Mouse (Mus musculus): ENCODE results near the gene Plxdc1.
A peak's percentile ranks its signal among the peaks of the same experiment; 100 is the strongest.

Gene Plxdc1

DNA sequence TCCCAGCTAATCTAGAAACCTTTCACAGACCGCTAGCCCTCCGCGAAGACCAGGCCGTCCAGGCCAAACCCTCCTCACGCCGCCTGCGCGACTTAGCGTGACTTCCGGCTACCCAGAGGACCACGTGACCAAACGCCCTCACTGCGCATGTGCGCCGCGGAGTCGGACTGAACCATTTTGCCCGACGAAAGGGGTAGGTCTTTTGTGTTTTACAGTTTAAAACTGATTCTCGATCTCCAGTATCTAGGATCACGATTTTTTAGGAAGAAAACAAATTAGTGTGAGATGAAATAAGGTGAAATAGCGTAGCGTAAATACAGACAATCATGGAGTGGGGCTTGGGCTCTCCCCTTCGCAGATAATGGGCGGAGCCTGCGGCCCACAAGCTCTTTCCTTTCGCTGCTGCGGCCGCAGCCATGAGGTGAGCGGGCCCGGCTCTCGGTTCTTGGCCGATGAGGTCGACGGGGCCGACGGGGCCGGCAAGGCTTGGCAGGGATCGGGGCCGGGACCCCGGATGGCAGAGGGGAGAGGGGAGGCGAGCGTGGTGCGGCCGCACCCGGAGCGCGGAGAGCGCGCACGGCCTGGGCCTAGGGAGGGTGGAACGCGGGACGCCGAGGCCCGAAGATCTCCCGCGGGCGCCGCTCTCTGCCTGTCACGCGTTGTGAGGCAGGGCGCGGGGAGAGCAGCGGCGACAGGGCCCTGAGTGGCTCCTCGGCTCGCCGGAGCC is 40.5 kb upstream of the Plxdc1 start, which contains the start of gene Rpl19:
Gene Rpl19 (plus strand): TSS at position 141 of the 727 bp plus-strand sequence.
- peaks cover 60% of the 10 kb centered on the region for H3K4me1 ChIP-seq (replicated peaks; ENCODE audit: low read depth, low read length)
- H3K27me3 ChIP-seq (ENCODE audit: insufficient read depth, low read length): peaks cover 5% of the 10 kb centered on the region; the same call in 1 of the 2 replicates
- peaks cover 41% of the 10 kb centered on the region for H3K36me3 ChIP-seq (ENCODE audit: insufficient read depth, low read length)
- TF ChIP-seq NANOG (IDR thresholded peaks at IDR 0.05; ENCODE audit: borderline replicate concordance, low read length): no peak
- TF ChIP-seq CTCF (conservative IDR thresholded peaks at IDR 0.05; ENCODE audit: low read length): no peak
- no peak for TF ChIP-seq POU5F1 (IDR thresholded peaks at IDR 0.05; ENCODE audit: borderline replicate concordance, low read length)
- no peaks in the 10 kb centered on the region for H3K9me3 ChIP-seq (ENCODE audit: low read length)
- peak within 1 kb of the TSS; percentile 100 for H3K4me3 ChIP-seq (replicated peaks; ENCODE audit: low read length)

DNA sequence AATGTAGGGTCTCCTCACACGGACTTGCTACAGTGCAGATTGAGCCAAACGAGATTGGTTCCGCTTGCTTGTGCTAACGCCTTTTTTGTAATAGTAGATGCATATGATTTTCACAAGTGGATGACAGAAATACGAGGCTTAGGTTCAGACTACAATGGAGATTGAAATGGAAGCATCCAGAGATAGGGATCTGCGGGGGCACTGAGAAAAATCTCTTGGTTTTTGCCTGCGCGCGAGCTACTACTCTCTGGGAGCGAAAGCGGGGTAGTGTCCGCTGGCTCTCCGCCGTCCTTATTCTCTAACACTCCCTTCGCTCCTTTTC is 40.0 kb upstream of the Plxdc1 start:
- peaks cover 62% of the 10 kb centered on the region for H3K4me1 ChIP-seq (replicated peaks; ENCODE audit: low read depth, low read length)
- TF ChIP-seq POU5F1 (IDR thresholded peaks at IDR 0.05; ENCODE audit: borderline replicate concordance, low read length) (no peak), CTCF (conservative IDR thresholded peaks at IDR 0.05; ENCODE audit: low read length) (no peak), NANOG (IDR thresholded peaks at IDR 0.05; ENCODE audit: borderline replicate concordance, low read length) (no peak)

DNA sequence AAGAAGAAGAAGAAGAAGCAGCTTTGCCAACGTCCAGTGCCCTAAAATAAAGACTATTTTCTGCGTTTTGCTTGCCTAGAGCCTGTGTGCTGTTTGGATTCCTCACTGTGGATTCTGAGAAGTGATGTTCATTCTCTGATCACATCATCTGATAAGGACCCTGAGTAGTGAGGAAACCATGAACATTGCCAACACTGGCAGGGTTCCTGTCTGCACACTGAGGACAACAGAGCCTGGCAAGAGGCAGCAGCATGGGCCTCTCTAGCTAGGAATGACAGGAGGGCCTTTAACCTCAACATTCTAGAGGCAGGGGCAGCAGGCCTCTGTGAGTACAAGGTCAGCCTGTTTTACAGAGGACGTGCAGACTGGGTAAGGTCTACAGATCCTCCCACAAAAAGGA is 38.3 kb upstream of the Plxdc1 start:
- TF ChIP-seq POU5F1 (IDR thresholded peaks at IDR 0.05; ENCODE audit: borderline replicate concordance, low read length) (no peak), NANOG (IDR thresholded peaks at IDR 0.05; ENCODE audit: borderline replicate concordance, low read length) (no peak), CTCF (conservative IDR thresholded peaks at IDR 0.05; ENCODE audit: low read length) (no peak)
- Histone ChIP-seq H3K4me3 (replicated peaks; ENCODE audit: low read length) (no peak overlapping the region), H3K4me1 (replicated peaks; ENCODE audit: low read depth, low read length) (peaks cover 62% of the 10 kb centered on the region), H3K9me3 (ENCODE audit: low read length) (no peaks in the 10 kb centered on the region), H3K36me3 (ENCODE audit: insufficient read depth, low read length) (peaks cover 22% of the 10 kb centered on the region), H3K27me3 (ENCODE audit: insufficient read depth, low read length) (peaks cover 5% of the 10 kb centered on the region; the same call in 1 of the 2 replicates)

More for the DNA sequence above, 40.0 kb upstream of the Plxdc1 start:
- H3K27me3 ChIP-seq (ENCODE audit: insufficient read depth, low read length): peaks cover 5% of the 10 kb centered on the region; the same call in 1 of the 2 replicates
- no peaks in the 10 kb centered on the region for H3K9me3 ChIP-seq (ENCODE audit: low read length)
- peaks cover 39% of the 10 kb centered on the region for H3K36me3 ChIP-seq (ENCODE audit: insufficient read depth, low read length)
- peak overlapping the region; percentile 100 for H3K4me3 ChIP-seq (replicated peaks; ENCODE audit: low read length)

- Histone ChIP-seq H3K9me3 (ENCODE audit: low read length) (no peaks in the 10 kb centered on the region), H3K36me3 (ENCODE audit: insufficient read depth, low read length) (peaks cover 16% of the 10 kb centered on the region), H3K4me3 (replicated peaks; ENCODE audit: low read length) (peak within 1 kb of the TSS; percentile 92), H3K27me3 (ENCODE audit: insufficient read depth, low read length) (peaks cover 5% of the 10 kb centered on the region; the same call in 1 of the 2 replicates), H3K4me1 (replicated peaks; ENCODE audit: low read depth, low read length) (peaks cover 64% of the 10 kb centered on the region)
- TF ChIP-seq CTCF (conservative IDR thresholded peaks at IDR 0.05; ENCODE audit: low read length): no peak
- no peak for TF ChIP-seq POU5F1 (IDR thresholded peaks at IDR 0.05; ENCODE audit: borderline replicate concordance, low read length)
- no peak for TF ChIP-seq NANOG (IDR thresholded peaks at IDR 0.05; ENCODE audit: borderline replicate concordance, low read length)
These were observed 36.5 kb upstream of the Plxdc1 start, which contains the start of gene Cacnb1 for GRCm38 (mm10) chr11:98022555-98023371. Gene Cacnb1, minus strand, starts transcription at chr11:98023034.

DNA sequence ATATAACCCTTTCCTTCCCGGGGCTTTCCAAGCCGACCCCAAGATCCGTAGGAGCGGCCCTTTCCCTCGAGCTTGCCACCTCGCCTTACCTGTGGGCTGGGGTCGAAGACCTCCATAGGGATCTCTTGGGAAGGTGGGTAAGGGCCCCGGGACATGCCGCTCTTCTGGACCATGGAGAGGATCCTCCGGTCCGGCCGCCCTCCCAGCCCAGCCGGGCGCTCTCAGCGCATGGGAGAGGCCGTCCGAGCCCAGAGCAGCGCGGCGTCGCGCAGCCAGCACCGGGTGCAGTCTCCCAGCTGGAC is 36.0 kb upstream of the Plxdc1 start:
- peak overlapping the region; percentile 92 for H3K4me3 ChIP-seq (replicated peaks; ENCODE audit: low read length)

DNA sequence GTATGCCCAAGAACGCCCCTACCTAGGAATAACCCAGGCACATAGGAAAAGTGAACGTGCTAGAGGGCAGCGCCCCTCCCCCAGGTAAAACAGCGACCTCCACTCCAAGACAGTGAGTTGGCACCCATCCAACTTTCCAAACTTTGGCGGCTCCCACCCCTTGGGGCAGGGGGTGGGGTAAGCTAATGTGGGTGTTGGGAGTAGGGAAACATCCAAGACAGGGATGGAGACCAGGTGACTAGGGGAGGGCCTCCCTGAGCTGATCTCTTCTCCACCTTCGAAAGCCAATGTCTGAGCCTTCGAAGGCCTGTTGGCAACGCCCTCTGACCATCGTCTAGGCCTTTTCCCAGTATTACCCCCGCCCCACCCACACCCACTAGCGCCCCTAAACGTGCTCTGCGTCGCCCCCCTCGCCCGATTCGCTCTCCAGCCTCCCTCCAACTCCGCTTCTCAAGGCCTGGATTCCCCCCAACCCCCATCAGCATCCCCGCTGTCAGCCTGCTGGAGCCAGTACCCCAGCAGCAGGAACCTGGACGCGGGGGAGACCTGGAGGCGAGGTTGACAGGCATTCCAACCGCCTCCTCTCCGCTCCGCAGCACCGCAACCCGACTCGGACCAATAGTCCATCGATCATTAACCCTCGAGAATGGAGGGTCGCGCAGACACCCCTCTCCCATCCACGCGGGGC is 35.5 kb upstream of the Plxdc1 start:
- Histone ChIP-seq H3K36me3 (ENCODE audit: insufficient read depth, low read length) (peaks cover 22% of the 10 kb centered on the region), H3K4me3 (replicated peaks; ENCODE audit: low read length) (peak overlapping the region; percentile 92), H3K4me1 (replicated peaks; ENCODE audit: low read depth, low read length) (peaks cover 64% of the 10 kb centered on the region), H3K9me3 (ENCODE audit: low read length) (no peaks in the 10 kb centered on the region), H3K27me3 (ENCODE audit: insufficient read depth, low read length) (peaks cover 5% of the 10 kb centered on the region; the same call in 1 of the 2 replicates)
- TF ChIP-seq CTCF (conservative IDR thresholded peaks at IDR 0.05; ENCODE audit: low read length) (no peak), POU5F1 (IDR thresholded peaks at IDR 0.05; ENCODE audit: borderline replicate concordance, low read length) (0 out of 2 replicates have a peak, but pooled peaks have one; percentile 10)

More for the DNA sequence above, 36.0 kb upstream of the Plxdc1 start:
- no peaks in the 10 kb centered on the region for H3K9me3 ChIP-seq (ENCODE audit: low read length)
- TF ChIP-seq CTCF (conservative IDR thresholded peaks at IDR 0.05; ENCODE audit: low read length) (no peak), POU5F1 (IDR thresholded peaks at IDR 0.05; ENCODE audit: borderline replicate concordance, low read length) (no peak)
- peaks cover 64% of the 10 kb centered on the region for H3K4me1 ChIP-seq (replicated peaks; ENCODE audit: low read depth, low read length)
- H3K36me3 ChIP-seq (ENCODE audit: insufficient read depth, low read length): peaks cover 17% of the 10 kb centered on the region
- peaks cover 5% of the 10 kb centered on the region; the same call in 1 of the 2 replicates for H3K27me3 ChIP-seq (ENCODE audit: insufficient read depth, low read length)

DNA sequence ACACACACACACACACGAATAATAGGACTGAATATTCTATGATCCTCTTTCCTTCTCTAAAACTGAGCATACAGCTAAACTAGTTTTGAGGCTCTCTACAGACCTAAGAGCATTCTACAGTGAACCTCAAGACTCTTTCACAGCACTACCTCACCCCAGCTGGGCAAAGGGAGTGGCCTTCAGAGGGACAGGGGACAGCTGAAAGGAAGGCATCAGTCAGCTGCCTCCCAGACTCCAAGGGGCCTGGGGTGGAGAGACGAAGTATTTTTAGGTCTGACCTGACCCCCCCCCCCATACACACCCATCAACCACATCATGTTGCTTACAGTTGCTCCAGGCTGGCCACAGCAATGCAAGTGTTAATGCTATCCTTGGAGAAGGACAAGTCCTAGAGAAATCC is 34.9 kb upstream of the Plxdc1 start:
- TF ChIP-seq NANOG (IDR thresholded peaks at IDR 0.05; ENCODE audit: borderline replicate concordance, low read length) (no peak), CTCF (conservative IDR thresholded peaks at IDR 0.05; ENCODE audit: low read length) (no peak), POU5F1 (IDR thresholded peaks at IDR 0.05; ENCODE audit: borderline replicate concordance, low read length) (no peak)
- peaks cover 65% of the 10 kb centered on the region for H3K4me1 ChIP-seq (replicated peaks; ENCODE audit: low read depth, low read length)

DNA sequence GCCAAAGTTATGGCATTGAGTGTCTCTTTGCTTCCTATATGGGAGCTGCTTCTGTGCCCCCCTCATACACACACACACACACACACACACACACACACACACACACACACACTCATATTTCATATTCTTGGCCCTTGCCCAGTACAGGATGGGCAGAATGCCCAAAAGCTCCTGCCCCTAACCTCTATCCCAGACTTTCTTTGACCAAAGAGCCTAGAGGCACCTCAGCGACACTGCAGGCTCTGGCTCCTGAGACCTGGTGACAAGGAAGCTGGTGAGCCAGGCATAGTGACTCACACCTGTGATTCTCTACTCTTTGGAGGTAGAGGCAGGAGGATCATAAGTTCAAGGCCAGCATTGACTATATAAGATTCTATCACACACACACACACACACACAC is 34.5 kb upstream of the Plxdc1 start:
- no peaks in the 10 kb centered on the region for H3K9me3 ChIP-seq (ENCODE audit: low read length)
- no peak overlapping the region; the same call in 1 of the 2 replicates for H3K4me3 ChIP-seq (replicated peaks; ENCODE audit: low read length)
- H3K4me1 ChIP-seq (replicated peaks; ENCODE audit: low read depth, low read length): peaks cover 64% of the 10 kb centered on the region
- peaks cover 5% of the 10 kb centered on the region; the same call in 1 of the 2 replicates for H3K27me3 ChIP-seq (ENCODE audit: insufficient read depth, low read length)
- H3K36me3 ChIP-seq (ENCODE audit: insufficient read depth, low read length): peaks cover 31% of the 10 kb centered on the region
- TF ChIP-seq POU5F1 (IDR thresholded peaks at IDR 0.05; ENCODE audit: borderline replicate concordance, low read length): no peak
- no peak for TF ChIP-seq CTCF (conservative IDR thresholded peaks at IDR 0.05; ENCODE audit: low read length)
- no peak for TF ChIP-seq NANOG (IDR thresholded peaks at IDR 0.05; ENCODE audit: borderline replicate concordance, low read length)

More for the DNA sequence above, 34.9 kb upstream of the Plxdc1 start:
- Histone ChIP-seq H3K36me3 (ENCODE audit: insufficient read depth, low read length) (peaks cover 28% of the 10 kb centered on the region), H3K27me3 (ENCODE audit: insufficient read depth, low read length) (peaks cover 5% of the 10 kb centered on the region; the same call in 1 of the 2 replicates), H3K4me3 (replicated peaks; ENCODE audit: low read length) (peak overlapping the region; percentile 92), H3K9me3 (ENCODE audit: low read length) (no peaks in the 10 kb centered on the region)

Data from E14TG2a.4 (cell line).